Mouse (Mus musculus): ENCODE results near the gene Sacm1l.

DNA sequence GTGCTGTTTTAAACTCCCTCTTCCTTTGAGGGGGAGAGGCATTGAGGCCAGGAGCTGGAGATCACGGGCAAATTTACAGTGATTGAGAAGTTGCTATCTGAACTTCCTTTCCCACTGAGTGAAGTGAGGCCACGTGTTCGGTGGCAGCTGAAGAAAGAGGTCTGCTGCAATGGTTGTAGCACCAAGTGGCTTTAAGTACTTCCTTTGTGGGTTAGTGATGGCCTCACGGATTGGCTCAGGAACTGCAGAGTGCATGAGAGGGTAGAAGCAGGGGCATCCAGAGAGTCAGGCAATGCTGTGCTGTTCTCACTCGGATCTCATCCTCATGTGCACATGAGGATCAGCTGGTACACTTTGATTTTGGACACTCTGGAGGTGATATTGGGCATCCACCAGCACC lies 31.7 kb upstream of the Sacm1l start:
- TF ChIP-seq CTCF (IDR thresholded peaks at IDR 0.05; ENCODE audit: low read depth) (no peak), EP300 (IDR thresholded peaks at IDR 0.05; ENCODE audit: low read depth) (no peak)
